Mouse (Mus musculus) hindlimb bud, embryonic 11.5 days (tissue): ENCODE measurements around the gene Gtpbp8.

ENCODE experiments used
- DNase-seq: peaks from one replicate; pipeline ENCODE4 v3.0.0-alpha.2; 2012; ENCODE audit warnings: low read depth, low spot score; ENCODE audit errors: extremely low spot score

The Gtpbp8 gene

GRCm38 (mm10) chr16:44745866-44746562 is at the start of gene Gtpbp8:
Gtpbp8 (minus strand) TSS chr16:44746363.
- peak; percentile 82 for DNase-seq

- DNase-seq = no peak
Observed at GRCm38 (mm10) chr16:44794416-44794815, 48.3 kb upstream of the Gtpbp8 start.

- no peak for DNase-seq
Observed at GRCm38 (mm10) chr16:44786934-44787333, 40.8 kb upstream of the Gtpbp8 start.

- no peak for DNase-seq
Observed at GRCm38 (mm10) chr16:44780751-44781150, 34.6 kb upstream of the Gtpbp8 start.

GRCm38 (mm10) chr16:44779494-44779893 is 33.3 kb upstream of the Gtpbp8 start:
- DNase-seq = no peak

- no peak for DNase-seq
Observed at GRCm38 (mm10) chr16:44778538-44779147, 32.5 kb upstream of the Gtpbp8 start.

- no peak for DNase-seq
Observed at GRCm38 (mm10) chr16:44774201-44774600, 28.0 kb upstream of the Gtpbp8 start.

GRCm38 (mm10) chr16:44773673-44774072 is 27.5 kb upstream of the Gtpbp8 start:
- DNase-seq = no peak

- DNase-seq = no peak
Observed at GRCm38 (mm10) chr16:44772577-44772976, 26.4 kb upstream of the Gtpbp8 start.

GRCm38 (mm10) chr16:44767967-44768366 is 21.8 kb upstream of the Gtpbp8 start:
- DNase-seq = no peak

GRCm38 (mm10) chr16:44767506-44767905 is 21.3 kb upstream of the Gtpbp8 start:
- no peak for DNase-seq

GRCm38 (mm10) chr16:44766320-44766892 is 20.2 kb upstream of the Gtpbp8 start:
- DNase-seq = no peak

GRCm38 (mm10) chr16:44765555-44766319 is 19.6 kb upstream of the Gtpbp8 start, which contains the start of gene Cd200r1:
Cd200r1 (plus strand) TSS chr16:44765736.
- DNase-seq = no peak

- no peak for DNase-seq
Observed at GRCm38 (mm10) chr16:44761811-44762210, 15.6 kb upstream of the Gtpbp8 start.

GRCm38 (mm10) chr16:44757700-44758099 is 11.5 kb upstream of the Gtpbp8 start:
- no peak for DNase-seq

GRCm38 (mm10) chr16:44748007-44748406 is 1.8 kb upstream of the Gtpbp8 start:
- no peak for DNase-seq

- no peak for DNase-seq
Observed at GRCm38 (mm10) chr16:44745471-44745865, 695 bp downstream of the Gtpbp8 start.

- DNase-seq = no peak
Observed at GRCm38 (mm10) chr16:44742753-44743152, 3.4 kb downstream of the Gtpbp8 start.

- DNase-seq = no peak
Observed at GRCm38 (mm10) chr16:44736118-44736517, 10.0 kb downstream of the Gtpbp8 start.

- no peak for DNase-seq
Observed at GRCm38 (mm10) chr16:44735676-44736075, 10.5 kb downstream of the Gtpbp8 start.

- DNase-seq = no peak
Observed at GRCm38 (mm10) chr16:44734059-44734458, 12.1 kb downstream of the Gtpbp8 start.
